Mouse (Mus musculus) midbrain, postnatal 0 days (tissue): ENCODE data around the gene Foxl1. TPM values are rescaled to one million over a fixed set of nuclear protein-coding genes. Genes with fewer than 3 reads are reported as not detected.
"Not testable (repeated sequence)": the region's sequence is repeated elsewhere in the genome, so short reads cannot be mapped to it uniquely, and the experiment has no call there.

Experiments used
- ATAC-seq: fragments of 200-750 bp; cut with Nextera tagmentation; 2 replicates; pipeline ENCODE4 v1.8.0; 2017; ENCODE audit warnings: moderate number of reproducible peaks, mild to moderate bottlenecking, moderate TSS enrichment, moderate library complexity; ENCODE audit not compliant: low FRiP score
- DNase-seq: peaks from one replicate; pipeline ENCODE4 v3.0.0-alpha.2; 2015; ENCODE audit warnings: low spot score
- H3K27ac ChIP-seq: fragments of 300-500 bp; sonication (generic); 2 replicates; pipeline ENCODE4 v1.5.1; 2014; ENCODE audit warnings: low read depth, mild to moderate bottlenecking, low read length, mixed read lengths
- H3K27me3 ChIP-seq: fragments of 300-500 bp; sonication (generic); 2 replicates; pipeline ENCODE4 v1.6.1; 2014; ENCODE audit warnings: low read length, control low read depth, mixed read lengths; ENCODE audit not compliant: insufficient read depth
- H3K36me3 ChIP-seq: fragments of 300-500 bp; sonication (generic); 2 replicates; pipeline ENCODE4 v1.6.1; 2014; ENCODE audit warnings: low read length, control low read depth, mixed read lengths; ENCODE audit not compliant: insufficient read depth
- H3K4me1 ChIP-seq: fragments of 300-500 bp; sonication (generic); 2 replicates; pipeline ENCODE4 v1.6.1; 2014; ENCODE audit warnings: mild to moderate bottlenecking, control low read depth, antibody characterized with exemption, low read length, mixed read lengths; ENCODE audit not compliant: insufficient read depth
- H3K4me2 ChIP-seq: fragments of 300-500 bp; sonication (generic); 2 replicates; pipeline ENCODE4 v1.6.1; 2014; ENCODE audit warnings: low read depth, mild to moderate bottlenecking, low read length, mixed read lengths; ENCODE audit not compliant: poor library complexity, severe bottlenecking
- H3K4me3 ChIP-seq: fragments of 300-500 bp; sonication (generic); 2 replicates; pipeline ENCODE4 v1.5.1; 2014; ENCODE audit warnings: low read depth, mild to moderate bottlenecking, low read length, moderate library complexity
- H3K9ac ChIP-seq: fragments of 300-500 bp; sonication (generic); replicated peaks from 2 replicates; pipeline ENCODE4 v1.6.1; 2014; ENCODE audit warnings: mild to moderate bottlenecking, low read length, moderate library complexity, mixed read lengths; ENCODE audit not compliant: poor library complexity, severe bottlenecking
- H3K9me3 ChIP-seq: fragments of 300-500 bp; sonication (generic); 2 replicates; pipeline ENCODE4 v1.6.1; 2016; ENCODE audit warnings: low read length, control low read depth
- CTCF ChIP-seq: IDR thresholded peaks from 2 replicates; pipeline ENCODE4 v1.5.1; 2016; ENCODE audit warnings: antibody characterized with exemption, mild to moderate bottlenecking
- WGBS: fragments of 180-500 bp; shearing (Covaris S2); extraction: QIAGEN DNeasy Blood & Tissue Kit; methylation state at CpG from one replicate; pipeline ENCODE4 v1.1.7; 2014; 5-methylcytosine and 5-hydroxymethylcytosine counted together
- polyA plus RNA-seq: library from polyadenylated mRNA; unstranded; fragments of >200 nt; fragmentation: Nextera tagmentation; extraction: Ambion mirVana; gene quantifications from 2 replicates; pipeline ENCODE4 v1.2.1, GENCODE M21; 2015
- total RNA-seq: library from RNA; depleted of rRNA; stranded (reverse); fragments of >200 nt; gene quantifications from 2 replicates; pipeline ENCODE4 v1.2.3, GENCODE M21; 2014

Foxl1 gene
- total and polyA plus RNA-seq, 2 experiments from 2014 or later, result 0.20 to 0.22 TPM

- H3K9me3 ChIP-seq, result no peaks in the 10 kb centered on the region
- DNase-seq, result no peak
- ATAC-seq, result no peak
- peaks cover 73% of the 10 kb centered on the region for H3K27me3 ChIP-seq
- H3K36me3 ChIP-seq, result no peaks in the 10 kb centered on the region
- 17% methylated on average over 16 of the region's 16 CpGs for WGBS
- no peak overlapping the region for H3K4me3 ChIP-seq
- no peak overlapping the region for H3K9ac ChIP-seq
- no peak overlapping the region for H3K27ac ChIP-seq
- TF ChIP-seq CTCF, result no peak
- no peak overlapping the region for H3K4me2 ChIP-seq
- H3K4me1 ChIP-seq, result no peaks in the 10 kb centered on the region
These were observed 1.7 kb downstream of the Foxl1 start for GRCm38 (mm10) chr8:121129265-121129940.

GRCm38 (mm10) chr8:121130522-121130921 lies 2.8 kb downstream of the Foxl1 start:
- Histone ChIP-seq H3K4me3 (no peak overlapping the region), H3K4me1 (no peaks in the 10 kb centered on the region), H3K4me2 (no peak overlapping the region), H3K27ac (no peak overlapping the region), H3K36me3 (no peaks in the 10 kb centered on the region), H3K27me3 (peaks cover 62% of the 10 kb centered on the region), H3K9ac (no peak overlapping the region), H3K9me3 (no peaks in the 10 kb centered on the region)
- 41% methylated on average over 5 of the region's 5 CpGs for WGBS
- TF ChIP-seq CTCF, result peak; percentile 65
- ATAC-seq, result no peak
- peak; percentile 39 for DNase-seq

DNA sequence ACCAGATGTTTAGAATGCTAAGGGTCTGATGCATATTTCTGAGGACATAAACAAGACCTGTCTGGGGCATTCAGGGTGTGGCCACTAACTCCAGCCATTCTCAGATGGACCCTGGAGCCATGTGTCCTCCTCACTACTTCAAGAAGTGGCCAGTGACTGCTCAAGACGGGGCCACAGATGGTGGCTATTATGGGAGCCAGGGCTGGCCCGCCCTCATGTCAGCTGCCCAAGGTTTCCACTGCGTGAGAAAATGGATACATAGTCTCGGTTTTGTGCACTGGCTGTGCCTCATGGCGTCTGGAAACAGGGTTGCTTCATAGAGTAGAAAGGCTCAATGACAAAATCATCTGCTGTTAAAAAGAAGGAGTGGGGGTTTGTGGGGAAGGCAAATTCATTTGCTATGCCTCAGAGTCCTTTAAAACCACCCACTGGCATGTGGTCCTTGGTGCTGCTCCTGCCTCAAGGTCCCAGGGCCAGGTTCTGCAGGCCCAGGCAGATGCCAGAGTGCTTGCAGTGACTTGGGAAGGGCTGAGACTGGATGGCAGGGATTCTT lies 5.3 kb downstream of the Foxl1 start:
- Histone ChIP-seq H3K36me3 (no peaks in the 10 kb centered on the region), H3K9ac (no peak overlapping the region), H3K4me1 (no peaks in the 10 kb centered on the region), H3K4me3 (no peak overlapping the region), H3K27ac (no peak overlapping the region), H3K4me2 (no peak overlapping the region), H3K27me3 (peaks cover 42% of the 10 kb centered on the region), H3K9me3 (no peaks in the 10 kb centered on the region)
- WGBS, result 71% methylated on average over 5 of the region's 5 CpGs
- TF ChIP-seq CTCF, result no peak
- DNase-seq, result no peak
- ATAC-seq, result no peak

- Histone ChIP-seq H3K4me2 (no peak overlapping the region), H3K36me3 (no peaks in the 10 kb centered on the region), H3K27me3 (peaks cover 31% of the 10 kb centered on the region), H3K4me3 (no peak overlapping the region), H3K9ac (no peak overlapping the region), H3K9me3 (no peaks in the 10 kb centered on the region), H3K27ac (no peak overlapping the region), H3K4me1 (no peaks in the 10 kb centered on the region)
- ATAC-seq (no peak), DNase-seq (no peak)
- TF ChIP-seq CTCF, result no peak
- WGBS, result 91% methylated on average over 10 of the region's 10 CpGs
These were observed 6.4 kb downstream of the Foxl1 start for GRCm38 (mm10) chr8:121134102-121134501.

- Histone ChIP-seq H3K27me3 (peaks cover 28% of the 10 kb centered on the region), H3K4me1 (no peaks in the 10 kb centered on the region), H3K36me3 (no peaks in the 10 kb centered on the region), H3K27ac (no peak overlapping the region), H3K9me3 (no peaks in the 10 kb centered on the region), H3K4me2 (no peak overlapping the region), H3K4me3 (no peak overlapping the region), H3K9ac (no peak overlapping the region)
- no peak for TF ChIP-seq CTCF
- no peak for ATAC-seq
- WGBS, result 91% methylated on average over 11 of the region's 11 CpGs
- DNase-seq, result no peak
These were observed 6.8 kb downstream of the Foxl1 start for GRCm38 (mm10) chr8:121134512-121134911.

GRCm38 (mm10) chr8:121136856-121137255 lies 9.1 kb downstream of the Foxl1 start:
- no peak for ATAC-seq
- Histone ChIP-seq H3K36me3 (no peaks in the 10 kb centered on the region), H3K4me3 (no peak overlapping the region), H3K27ac (no peak overlapping the region), H3K4me2 (no peak overlapping the region), H3K4me1 (no peaks in the 10 kb centered on the region), H3K9ac (no peak overlapping the region), H3K27me3 (peaks cover 6% of the 10 kb centered on the region), H3K9me3 (no peaks in the 10 kb centered on the region)
- no peak for DNase-seq
- TF ChIP-seq CTCF, result no peak
- 93% methylated on average over 6 of the region's 6 CpGs for WGBS

GRCm38 (mm10) chr8:121145457-121146134 lies 17.9 kb downstream of the Foxl1 start:
- H3K4me3 ChIP-seq, H3K27ac ChIP-seq, H3K4me2 ChIP-seq, H3K4me1 ChIP-seq, H3K36me3 ChIP-seq, H3K9me3 ChIP-seq, ATAC-seq, H3K9ac ChIP-seq, DNase-seq: not testable (repeated sequence)
- WGBS, result 81% methylated on average over 4 of the region's 6 CpGs
- peaks cover 12% of the 10 kb centered on the region; the same call in 1 of the 2 replicates for H3K27me3 ChIP-seq
